Mouse (Mus musculus) erythroblast, embryonic 14.5 days (primary cell): ENCODE measurements around the gene Gm21992. TPM values are rescaled to one million over a fixed set of nuclear protein-coding genes. Genes with fewer than 3 reads are reported as not detected.

Experiments
- H3K27me3 ChIP-seq: 2 replicates; pipeline ENCODE4 v1.6.1; 2012; ENCODE audit warnings: inconsistent platforms; ENCODE audit not compliant: control insufficient read depth
- H3K36me3 ChIP-seq: 2 replicates; pipeline ENCODE4 v1.6.1; 2012; ENCODE audit warnings: mild to moderate bottlenecking, inconsistent platforms; ENCODE audit not compliant: control insufficient read depth
- H3K4me1 ChIP-seq: 2 replicates; pipeline ENCODE4 v1.6.1; 2012; ENCODE audit warnings: inconsistent platforms; ENCODE audit not compliant: control insufficient read depth
- H3K4me3 ChIP-seq: replicated peaks from 2 replicates; pipeline ENCODE3; 2012; ENCODE audit warnings: moderate library complexity, mild to moderate bottlenecking, inconsistent platforms
- H3K9me3 ChIP-seq: 2 replicates; pipeline ENCODE4 v1.6.1; 2012; ENCODE audit warnings: low read length, inconsistent platforms, mixed read lengths; ENCODE audit not compliant: control insufficient read depth
- GATA1 ChIP-seq: IDR thresholded peaks from 2 replicates; pipeline ENCODE4 v1.6.1; 2012; ENCODE audit warnings: low read length, inconsistent platforms, mixed read lengths
- TAL1 ChIP-seq: IDR thresholded peaks from 3 replicates; pipeline ENCODE4 v1.6.1; 2012; ENCODE audit warnings: low read length, inconsistent platforms, mixed read lengths
- polyA plus RNA-seq: library from polyadenylated mRNA; stranded (reverse); fragments of >175 nt; gene quantifications from 2 replicates; pipeline ENCODE4 v1.2.3, GENCODE M21; 2012

Gm21992 gene
- polyA plus RNA-seq, 1 experiment: 0.19 TPM

DNA sequence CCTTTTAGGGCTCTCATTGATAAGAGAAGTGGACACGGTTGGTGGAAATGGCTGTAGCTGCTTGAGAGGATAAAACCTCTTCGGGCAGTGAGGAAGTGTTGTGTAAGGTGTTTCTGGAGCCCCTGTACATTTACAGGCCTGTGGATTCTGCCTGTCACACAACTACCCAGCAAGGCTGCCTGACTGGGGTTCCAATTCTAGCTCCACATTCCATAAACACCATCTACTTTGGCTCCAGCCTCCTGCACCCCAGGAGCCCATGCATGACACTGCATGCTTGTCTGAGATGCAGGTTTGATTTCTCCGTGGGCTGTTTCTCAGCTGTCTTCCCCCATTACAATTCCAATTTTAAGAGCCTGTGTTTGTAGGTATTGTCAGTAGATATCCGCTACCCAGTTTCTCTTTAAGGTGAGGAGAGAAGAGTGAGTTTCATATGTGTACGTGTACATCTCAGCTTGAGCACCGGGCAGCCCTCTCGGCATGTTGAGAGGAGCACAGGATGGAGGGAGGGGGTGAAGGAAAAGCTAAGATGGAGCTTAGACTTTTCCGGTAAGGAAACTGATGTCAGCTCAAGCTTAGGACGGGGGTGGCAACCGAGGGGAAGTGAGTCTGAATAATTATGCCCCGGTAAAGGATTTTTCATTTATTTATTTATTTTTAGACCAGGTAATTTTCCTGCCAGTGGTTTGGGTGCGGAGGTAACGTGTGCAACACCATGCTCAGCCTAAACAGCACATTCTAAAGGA is 98.5 kb downstream of the Gm21992 start:
- Histone ChIP-seq H3K4me3 (no peak overlapping the region), H3K9me3 (no peaks in the 10 kb centered on the region), H3K27me3 (peaks cover 67% of the 10 kb centered on the region), H3K4me1 (no peaks in the 10 kb centered on the region), H3K36me3 (no peaks in the 10 kb centered on the region)
- TF ChIP-seq TAL1 (no peak), GATA1 (no peak)

DNA sequence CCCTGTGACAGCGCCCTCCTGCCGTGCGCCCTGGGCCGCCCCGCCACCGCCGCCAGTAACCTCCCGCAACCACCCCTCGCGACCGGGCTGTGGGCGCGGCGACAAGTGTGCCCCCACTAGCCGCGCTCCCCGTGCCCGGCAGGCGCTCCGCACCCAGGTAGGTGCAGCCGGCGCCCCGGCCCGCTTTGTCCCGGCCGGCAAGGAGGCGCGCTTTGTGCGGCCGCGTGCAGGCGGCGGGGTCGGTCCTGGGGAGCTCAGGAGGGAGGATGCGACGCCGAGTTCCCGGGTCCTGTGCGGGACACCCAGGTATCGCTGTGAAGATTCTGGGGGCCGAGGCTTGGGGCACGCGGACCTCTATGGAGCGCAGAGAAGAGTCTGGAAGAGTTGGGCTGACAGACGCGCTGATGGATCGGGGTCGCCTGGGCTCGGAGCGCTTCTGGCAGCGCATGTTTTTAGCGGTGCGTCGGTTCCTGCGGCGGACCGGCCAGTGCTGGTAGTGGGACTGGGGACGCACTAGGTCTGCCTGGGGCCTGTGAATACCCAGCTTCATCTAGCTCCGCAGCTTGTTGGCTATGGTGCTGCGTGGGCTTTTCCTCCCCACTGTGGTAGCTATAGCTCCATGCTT is 99.1 kb downstream of the Gm21992 start:
- H3K27me3 ChIP-seq: peaks cover 67% of the 10 kb centered on the region
- H3K9me3 ChIP-seq: no peaks in the 10 kb centered on the region
- H3K4me3 ChIP-seq: no peak overlapping the region
- no peaks in the 10 kb centered on the region for H3K36me3 ChIP-seq
- TF ChIP-seq TAL1 (no peak), GATA1 (no peak)
- no peaks in the 10 kb centered on the region for H3K4me1 ChIP-seq

DNA sequence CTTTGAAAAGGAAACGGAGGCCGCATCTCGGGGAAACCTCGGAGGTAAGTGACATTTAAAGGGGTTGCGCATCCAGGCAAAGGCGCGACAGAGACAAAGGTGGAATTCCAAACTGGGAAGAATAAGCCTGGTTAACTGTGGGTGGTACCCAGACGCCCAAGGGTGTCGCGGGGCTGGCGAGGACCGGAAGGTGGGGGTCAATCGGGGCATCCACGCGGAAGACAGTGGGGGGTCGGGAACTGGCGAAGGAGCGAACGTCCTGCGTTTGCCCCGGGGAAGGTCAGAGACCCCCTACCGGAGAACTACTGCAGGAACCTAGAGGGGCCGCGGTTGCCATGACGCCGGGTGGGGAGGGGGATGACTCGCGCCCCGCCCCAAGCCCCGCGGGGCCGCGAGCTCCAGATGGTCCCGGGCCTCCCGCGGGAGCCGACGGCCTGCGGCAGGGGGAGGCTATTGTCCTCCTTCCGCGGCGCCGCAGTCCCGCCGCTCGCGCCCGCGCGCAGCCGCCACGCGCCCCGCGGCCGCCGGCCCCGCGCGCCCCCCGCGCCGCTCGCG is 99.7 kb downstream of the Gm21992 start:
- Histone ChIP-seq H3K4me3 (no peak overlapping the region), H3K4me1 (no peaks in the 10 kb centered on the region), H3K9me3 (no peaks in the 10 kb centered on the region), H3K27me3 (peaks cover 65% of the 10 kb centered on the region), H3K36me3 (no peaks in the 10 kb centered on the region)
- TF ChIP-seq TAL1 (no peak), GATA1 (no peak)

DNA sequence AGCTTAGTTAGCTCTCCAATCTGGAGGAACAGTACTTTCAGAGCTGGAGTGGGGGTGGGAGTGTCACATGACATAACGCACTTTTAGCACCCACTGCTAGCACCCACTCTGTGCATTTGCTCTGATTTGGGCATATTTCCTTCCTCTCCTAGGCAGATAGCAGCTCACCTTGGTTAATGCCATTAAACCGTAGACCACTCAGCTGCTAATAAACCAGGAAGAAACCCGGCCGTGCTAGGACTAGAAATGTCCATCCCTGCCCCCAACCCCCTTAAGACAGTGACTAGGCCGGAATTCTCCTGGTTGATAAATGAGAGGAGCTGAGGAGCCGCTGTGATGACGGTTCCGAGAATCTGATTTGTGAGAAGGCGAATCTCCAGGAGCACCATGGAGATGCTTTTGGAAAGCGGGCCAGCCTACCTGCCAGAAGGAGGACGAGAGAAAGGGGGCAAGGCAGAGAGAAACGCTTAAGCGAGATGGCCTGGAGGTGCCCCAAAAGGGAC is 100.3 kb downstream of the Gm21992 start, which contains the start of gene Sptbn2:
TSS of gene Sptbn2 (plus strand) at position 70 of the 503 bp plus-strand sequence.
- no peaks in the 10 kb centered on the region for H3K36me3 ChIP-seq
- no peaks in the 10 kb centered on the region for H3K4me1 ChIP-seq
- TF ChIP-seq GATA1: no peak
- no peak within 1 kb of the TSS for H3K4me3 ChIP-seq
- H3K27me3 ChIP-seq: peaks cover 65% of the 10 kb centered on the region
- H3K9me3 ChIP-seq: no peaks in the 10 kb centered on the region

DNA sequence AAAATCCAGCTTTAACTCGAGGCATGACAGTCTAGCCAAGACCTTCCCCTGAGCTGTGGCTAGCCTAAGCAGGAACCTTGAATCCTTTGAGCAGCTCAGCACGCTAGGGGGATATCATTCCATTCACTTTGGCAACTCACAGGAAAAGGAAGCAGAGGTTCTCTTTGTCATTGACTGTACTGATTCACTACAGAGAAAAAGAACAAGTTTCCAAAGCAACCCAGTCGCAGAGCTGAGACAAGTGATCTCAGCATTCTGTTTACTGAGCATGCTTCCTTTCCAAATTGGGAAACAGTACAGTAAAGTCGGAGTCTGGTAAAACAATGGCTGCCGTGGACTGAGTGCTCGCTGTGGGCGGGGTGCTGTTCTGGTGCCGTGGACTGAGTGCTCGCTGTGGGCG is 102.6 kb downstream of the Gm21992 start:
- H3K4me3 ChIP-seq: no peak overlapping the region
- no peaks in the 10 kb centered on the region for H3K36me3 ChIP-seq
- H3K27me3 ChIP-seq: peaks cover 48% of the 10 kb centered on the region
- no peaks in the 10 kb centered on the region for H3K4me1 ChIP-seq
- H3K9me3 ChIP-seq: no peaks in the 10 kb centered on the region
- TF ChIP-seq TAL1 (no peak), GATA1 (no peak)

DNA sequence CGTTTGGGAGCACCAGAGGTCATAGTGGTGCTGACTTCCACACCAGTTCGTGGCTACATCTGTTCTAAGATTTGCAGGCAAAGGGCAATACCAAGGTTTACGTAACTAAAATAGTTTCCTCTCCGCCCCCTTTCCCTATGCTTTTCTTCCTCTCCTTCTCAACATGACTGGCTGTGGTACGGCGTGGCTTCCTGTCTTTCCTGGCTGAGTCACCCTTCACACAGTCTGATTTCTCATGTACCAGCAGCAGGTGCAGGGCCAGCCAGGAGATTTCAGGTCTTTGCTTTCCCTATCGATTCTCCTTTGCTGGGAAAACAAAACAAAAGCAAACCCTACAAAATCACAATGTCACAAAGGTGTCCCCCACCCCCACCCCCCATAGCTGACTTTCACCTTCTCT is 110.2 kb downstream of the Gm21992 start:
- no peaks in the 10 kb centered on the region for H3K9me3 ChIP-seq
- no peak for TF ChIP-seq TAL1
- TF ChIP-seq GATA1: no peak
- no peak overlapping the region for H3K4me3 ChIP-seq
- H3K27me3 ChIP-seq: peaks cover 50% of the 10 kb centered on the region
- peaks cover 4% of the 10 kb centered on the region; the same call in 1 of the 2 replicates for H3K4me1 ChIP-seq
- H3K36me3 ChIP-seq: no peaks in the 10 kb centered on the region

DNA sequence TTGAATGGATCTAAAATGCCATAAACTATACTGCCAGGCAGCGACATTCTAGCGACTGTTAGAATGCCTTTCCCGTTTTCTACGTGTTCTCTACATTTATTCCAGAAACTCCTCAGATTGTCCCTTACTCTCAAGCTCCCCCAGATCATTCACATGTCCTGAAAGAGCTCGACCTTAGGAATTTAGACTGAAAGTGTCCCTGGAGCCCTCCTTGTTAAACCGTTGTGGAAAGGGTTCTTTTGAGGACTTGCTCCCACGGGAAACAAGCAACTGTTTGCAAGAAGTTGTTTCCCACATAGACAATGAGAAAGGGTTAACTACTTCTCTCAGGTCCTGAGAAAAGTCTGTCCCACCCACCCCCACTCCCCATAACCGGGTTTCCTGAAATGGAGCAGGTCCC is 110.8 kb downstream of the Gm21992 start:
- Histone ChIP-seq H3K4me1 (peaks cover 4% of the 10 kb centered on the region; the same call in 1 of the 2 replicates), H3K4me3 (no peak overlapping the region), H3K9me3 (no peaks in the 10 kb centered on the region), H3K36me3 (no peaks in the 10 kb centered on the region), H3K27me3 (peaks cover 50% of the 10 kb centered on the region)
- TF ChIP-seq GATA1: no peak
- TF ChIP-seq TAL1: no peak

DNA sequence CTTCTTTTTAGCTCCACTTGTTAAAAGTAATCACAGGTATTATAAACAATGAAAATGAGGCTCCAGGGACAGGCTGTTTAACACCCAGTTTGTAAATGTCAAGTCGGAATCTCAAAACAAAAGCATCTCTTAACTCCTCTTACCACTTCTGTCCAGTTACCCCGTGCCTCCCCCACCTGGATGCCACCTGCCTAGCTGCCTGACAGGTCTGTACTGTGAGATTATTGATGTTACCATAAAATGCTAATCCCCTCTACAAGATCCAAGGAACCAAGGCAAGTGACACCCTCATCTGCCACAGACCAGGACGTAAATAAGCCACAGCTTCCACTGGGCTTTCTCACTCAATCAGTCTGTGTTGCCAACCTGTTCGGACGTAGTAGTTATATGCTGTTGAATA is 111.6 kb downstream of the Gm21992 start:
- Histone ChIP-seq H3K27me3 (peaks cover 50% of the 10 kb centered on the region), H3K36me3 (no peaks in the 10 kb centered on the region), H3K4me1 (peaks cover 4% of the 10 kb centered on the region; the same call in 1 of the 2 replicates), H3K4me3 (no peak overlapping the region), H3K9me3 (no peaks in the 10 kb centered on the region)
- TF ChIP-seq GATA1 (no peak), TAL1 (no peak)

DNA sequence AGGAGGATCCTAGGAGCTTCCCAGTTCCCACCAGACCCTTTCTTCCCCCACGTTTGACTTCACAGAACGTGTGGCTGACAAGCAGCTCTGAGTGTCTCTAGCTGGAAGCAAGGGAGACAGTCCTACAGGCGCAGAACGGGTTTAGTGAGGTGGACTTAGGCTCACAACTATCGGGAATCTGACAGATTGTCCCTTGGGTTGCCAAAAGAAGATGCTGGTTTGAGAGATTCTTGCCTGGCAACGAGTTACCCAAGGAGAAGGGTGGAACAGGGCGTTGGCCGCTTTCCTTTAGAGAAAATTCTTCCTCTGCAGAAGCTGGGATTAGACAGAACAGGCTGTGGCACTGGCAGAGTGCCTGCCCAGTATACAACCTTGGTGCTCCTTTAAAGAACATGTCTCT is 112.6 kb downstream of the Gm21992 start:
- no peaks in the 10 kb centered on the region for H3K9me3 ChIP-seq
- H3K36me3 ChIP-seq: no peaks in the 10 kb centered on the region
- no peak for TF ChIP-seq TAL1
- TF ChIP-seq GATA1: no peak
- peaks cover 4% of the 10 kb centered on the region; the same call in 1 of the 2 replicates for H3K4me1 ChIP-seq
- no peak overlapping the region for H3K4me3 ChIP-seq
- peaks cover 55% of the 10 kb centered on the region for H3K27me3 ChIP-seq
